Mouse (Mus musculus) frontal cortex, adult (tissue): ENCODE data around the gene Adra2b.

Source experiments
- ATAC-seq: cut with Nextera tagmentation; 2 replicates; pipeline ENCODE4 v1.9.2; 2017; ENCODE audit warnings: mild to moderate bottlenecking, moderate library complexity, mixed read lengths; ENCODE audit not compliant: low TSS enrichment

The Adra2b gene

DNA sequence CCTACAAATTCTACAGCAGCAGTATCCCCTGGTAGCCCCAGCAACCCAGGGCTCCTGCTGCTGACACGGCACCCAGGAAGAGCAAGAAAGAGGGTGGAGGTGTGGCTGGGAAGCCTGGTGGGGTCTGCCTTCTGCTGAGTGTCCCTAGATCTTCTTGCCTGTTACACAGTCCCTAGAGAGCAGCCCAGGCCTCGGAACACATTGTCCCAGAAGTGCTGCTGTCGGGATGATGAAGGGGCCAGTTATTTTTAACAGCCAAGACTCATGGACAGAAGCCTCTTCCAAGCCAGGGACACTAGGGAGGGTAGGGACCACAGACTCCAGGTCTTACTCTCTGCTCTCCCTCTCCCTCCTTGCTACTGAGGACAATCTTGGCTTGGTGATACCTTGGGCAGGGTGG lies 16.2 kb downstream of the Adra2b start:
- no peak for ATAC-seq

DNA sequence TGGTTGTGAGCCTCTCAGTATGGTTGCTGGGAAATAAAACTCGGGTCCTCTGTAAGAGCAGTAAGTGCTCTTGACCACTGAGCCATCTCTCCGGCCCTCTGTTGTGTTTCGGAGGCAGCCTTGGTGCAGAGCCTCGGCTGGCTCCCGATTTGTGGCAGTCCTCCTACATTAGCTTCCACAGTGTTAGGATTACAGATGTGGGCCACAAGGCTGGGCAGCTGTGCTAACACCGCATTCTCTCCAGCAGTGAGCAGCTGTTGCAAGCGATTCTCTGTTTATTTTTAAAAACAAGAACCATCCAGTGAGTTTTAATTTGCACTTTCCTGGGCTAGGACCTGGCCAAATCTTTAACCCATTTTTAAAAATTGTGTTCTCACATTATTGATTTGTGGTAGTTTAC lies 20.9 kb downstream of the Adra2b start:
- ATAC-seq: no peak

DNA sequence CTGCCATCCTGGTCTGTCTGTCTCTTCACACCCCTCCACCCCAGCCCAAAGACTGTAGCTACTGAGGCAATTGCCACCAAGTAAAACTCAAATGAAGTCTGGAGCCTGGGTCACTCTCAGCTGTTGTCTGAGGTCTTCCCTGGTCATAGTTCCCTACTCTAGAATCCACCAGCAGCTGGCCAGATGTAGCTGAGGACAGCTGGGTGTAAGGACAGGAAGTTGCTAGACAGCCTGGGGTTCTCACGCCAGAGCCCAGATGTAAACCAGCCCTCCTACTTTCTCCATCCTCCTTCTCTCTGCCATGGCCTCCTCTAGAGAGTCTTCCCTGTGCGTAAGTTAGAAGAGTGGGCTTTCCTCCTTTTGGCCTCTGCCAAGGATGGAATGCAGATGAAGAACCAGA lies 24.5 kb downstream of the Adra2b start:
- ATAC-seq: no peak

DNA sequence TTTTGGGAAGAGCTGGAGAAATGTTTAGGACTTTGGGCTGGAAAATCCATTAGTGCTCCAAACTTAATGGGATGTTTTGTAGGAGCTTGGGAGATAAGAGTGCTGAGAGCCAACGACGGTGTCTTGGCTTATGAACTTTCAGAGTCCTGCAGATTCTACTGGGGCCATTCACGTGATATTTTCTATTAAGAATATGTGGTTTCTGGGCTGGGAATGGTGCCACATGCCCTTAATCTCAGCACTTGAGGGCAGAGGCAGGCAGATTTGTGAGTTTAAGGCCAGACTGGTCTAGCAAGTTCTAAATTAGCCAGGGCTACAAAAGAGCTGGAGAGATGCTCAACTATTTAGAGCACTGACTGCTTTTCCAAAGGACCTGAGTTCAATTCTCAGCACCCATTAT lies 27.3 kb downstream of the Adra2b start:
- no peak for ATAC-seq

DNA sequence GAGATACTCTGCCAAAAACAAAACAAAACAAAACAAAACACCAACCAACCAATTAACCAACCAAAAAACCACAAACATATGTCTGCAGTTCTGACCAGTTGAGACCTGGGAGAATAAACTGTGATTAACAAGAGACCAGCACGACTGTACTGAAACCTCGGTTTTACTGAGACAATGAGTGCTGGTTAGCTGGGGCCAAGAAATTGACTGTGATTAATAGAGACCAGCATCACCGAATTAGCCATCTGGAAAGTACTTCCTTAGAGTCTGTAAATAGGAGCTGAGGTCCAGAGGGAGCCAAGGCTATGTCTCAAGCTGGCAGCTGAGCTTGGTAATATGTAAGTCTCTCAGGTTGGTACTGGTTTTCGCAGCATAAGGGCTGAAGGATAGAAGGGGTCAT lies 27.8 kb downstream of the Adra2b start:
- no peak for ATAC-seq

DNA sequence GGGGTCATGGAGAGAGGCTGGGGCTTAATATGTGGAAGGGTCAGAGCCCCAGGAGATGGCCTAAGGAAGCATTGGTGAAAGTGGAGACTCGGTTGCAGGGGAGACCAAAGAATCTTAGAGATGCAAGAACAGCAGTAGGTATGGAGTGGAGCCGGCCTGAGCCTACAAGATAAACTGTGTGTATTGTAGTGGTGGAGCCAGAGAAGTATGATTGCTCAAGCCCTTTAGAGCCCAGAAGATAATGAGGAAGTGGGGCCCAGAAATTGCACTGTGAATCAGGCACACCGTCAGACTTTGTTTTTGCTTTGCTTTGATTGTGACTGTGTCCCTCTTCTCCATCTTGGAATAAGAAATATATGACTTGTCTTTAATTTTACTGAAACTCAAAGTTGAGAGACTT lies 28.3 kb downstream of the Adra2b start:
- no peak for ATAC-seq

DNA sequence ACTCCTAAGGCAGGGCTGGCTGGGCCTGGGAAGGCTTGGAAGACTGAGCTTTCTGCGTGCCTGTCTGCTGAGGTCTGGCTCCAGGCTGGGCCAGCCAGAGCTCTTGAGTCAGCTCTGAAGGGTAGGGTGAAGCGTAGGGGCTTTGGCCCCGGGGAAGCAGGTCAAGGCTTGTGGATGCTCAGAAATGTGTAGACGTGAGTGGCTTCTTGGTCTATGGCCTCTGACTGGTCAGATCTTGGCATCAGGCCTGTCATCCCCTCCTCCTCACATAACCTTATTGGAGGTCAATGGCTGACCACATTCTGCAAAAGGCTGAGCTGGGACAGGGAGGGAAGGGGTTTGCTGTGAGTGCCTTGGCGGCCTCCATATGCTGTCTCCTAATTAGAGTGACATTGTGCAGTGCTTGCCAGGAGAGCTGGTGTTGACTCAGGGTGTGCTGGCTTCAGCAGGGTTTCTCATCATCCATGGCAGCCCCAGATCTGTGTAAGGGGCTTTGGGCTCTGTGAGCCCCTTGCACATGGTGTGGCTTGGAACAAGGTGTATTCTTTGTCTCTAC lies 31.7 kb downstream of the Adra2b start:
- ATAC-seq: no peak

DNA sequence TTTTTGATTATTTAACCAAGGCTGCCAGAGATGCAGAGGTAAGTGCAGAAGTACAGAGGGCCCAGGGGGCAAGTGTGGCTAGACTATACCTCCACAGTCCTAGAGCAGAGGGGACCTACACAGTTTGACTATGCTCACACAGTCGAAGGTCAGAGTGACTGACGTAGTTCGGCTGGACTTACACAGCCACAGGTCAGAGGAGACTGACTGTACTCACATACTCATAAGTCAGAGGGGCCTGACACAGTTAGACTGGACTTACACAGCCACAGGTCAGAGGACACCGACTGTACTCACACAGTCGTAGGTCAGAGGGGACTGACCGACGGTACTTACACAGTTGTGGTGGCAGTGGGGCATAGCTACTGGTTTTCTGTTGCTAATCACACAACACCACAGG lies 35.7 kb downstream of the Adra2b start:
- ATAC-seq: no peak

DNA sequence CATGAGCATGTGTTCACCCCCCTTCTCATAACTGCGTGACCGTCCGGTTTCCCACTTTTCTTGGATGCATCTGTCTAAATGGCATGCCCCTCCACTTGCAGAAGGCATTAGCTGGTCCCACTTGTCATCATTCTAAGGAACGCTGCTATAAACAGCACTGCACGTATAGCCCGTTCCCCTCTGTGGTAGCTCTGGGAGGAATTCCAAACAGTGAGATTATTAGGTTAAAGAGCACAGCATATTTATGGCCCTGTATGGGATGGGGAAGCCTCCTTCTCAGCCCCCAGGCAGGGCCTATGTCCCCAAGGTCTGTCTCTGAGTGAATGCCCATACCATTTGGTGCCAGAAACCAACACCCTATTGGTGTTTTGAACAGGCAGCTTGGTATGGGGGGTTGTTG lies 48.1 kb downstream of the Adra2b start:
- no peak for ATAC-seq

DNA sequence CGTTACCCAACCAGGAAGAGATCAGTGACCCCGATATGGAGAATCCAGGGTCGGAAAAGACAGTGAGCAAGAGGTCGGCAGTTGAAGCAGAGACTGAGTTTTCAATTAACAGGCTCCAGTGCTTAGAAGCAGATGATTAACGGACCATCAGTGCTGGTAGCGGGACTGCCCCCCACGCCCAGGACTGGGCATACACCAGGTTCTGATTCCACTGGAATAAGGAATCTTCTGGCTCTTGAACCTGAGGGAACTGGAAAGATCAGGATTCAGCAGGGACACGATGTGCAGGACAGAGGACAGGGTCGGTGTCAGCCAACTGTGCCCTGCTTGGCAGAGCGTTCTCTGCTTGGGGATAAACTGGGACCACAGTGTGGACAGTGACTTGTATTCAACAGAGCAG lies 52.8 kb downstream of the Adra2b start:
- no peak for ATAC-seq

DNA sequence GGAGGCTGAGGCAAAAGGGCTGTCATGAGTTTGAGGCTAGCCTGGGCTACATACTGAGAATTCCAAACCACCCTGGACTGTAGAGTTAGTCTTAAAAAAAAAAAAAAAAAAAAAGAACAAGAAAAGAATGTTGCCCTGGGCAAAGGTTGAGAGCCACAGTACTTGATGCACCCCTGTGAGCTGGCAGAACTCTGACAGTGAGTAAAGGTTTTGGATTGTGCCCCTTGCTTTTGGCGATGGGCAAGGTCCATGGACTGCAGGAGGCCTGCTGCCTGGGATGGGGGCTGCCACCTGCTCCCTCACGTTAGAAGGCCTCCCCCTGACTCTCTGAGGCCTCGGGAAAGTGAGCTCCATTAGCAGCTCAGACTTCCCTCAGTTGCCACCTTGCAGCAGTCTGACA lies 53.7 kb downstream of the Adra2b start:
- ATAC-seq: no peak
